In genomic region chr17:9032362-9033044, GRCm38 (mm10) we compare ENCODE assay signal across 9 mouse cellular contexts. TPM values are rescaled to one million over a fixed set of nuclear protein-coding genes. Genes with fewer than 3 reads are reported as not detected.
DNase-seq lines count a peak whose midpoint lies in the region; ATAC-seq lines count a peak whose summit lies in the region.
"Had no signal": no experiment of that assay in that cellular context is flagged by ENCODE, and none has a peak within 500 bp of the region (broad histone marks: within the 10 kb centered on the region; RNA-seq: fewer than 3 reads in every experiment).

No protein-coding gene starts in this region.

- ATAC-seq in heart, embryonic 11.5 days (replicated peaks; ENCODE audit: insufficient number of reproducible peaks, low FRiP score, low TSS enrichment): no peak
- no peak for ATAC-seq in heart, embryonic 14.5 days (ENCODE audit: insufficient number of reproducible peaks, insufficient read depth, low FRiP score, low read depth)
- ATAC-seq in midbrain, embryonic 13.5 days: peak; percentile 62; the same call in 1 of the 2 replicates
- ATAC-seq in inflammation-experienced regulatory T-cells, adult 6 months: no peak
- ATAC-seq in activated CD4-positive, CD25-positive, alpha-beta regulatory T cell, adult 4 months: no peak
- no peak for ATAC-seq in erythroblast, adult 5-6 weeks (replicated peaks; ENCODE audit: low FRiP score, poor library complexity, severe bottlenecking)

- no peaks in the 10 kb centered on the region for H3K4me1 ChIP-seq in heart, embryonic 11.5 days (ENCODE audit: control insufficient read depth, insufficient read depth, low read length)
- peaks cover 2 to 13% of the 10 kb centered on the region in 2 experiments for H3K4me1 ChIP-seq in heart, embryonic 14.5 days (ENCODE audit: control insufficient read depth in 2 of 2, insufficient read depth in 2 of 2, low read length in 2 of 2)
- H3K4me1 ChIP-seq in midbrain, embryonic 13.5 days (replicated peaks): peaks cover 22% of the 10 kb centered on the region
- H3K4me1 ChIP-seq: liver, embryonic 13.5 days had no signal

- no peaks in the 10 kb centered on the region for H3K27me3 ChIP-seq in heart, embryonic 11.5 days (ENCODE audit: control insufficient read depth, insufficient read depth, low read length)
- H3K27me3 ChIP-seq in heart, embryonic 14.5 days (ENCODE audit: control insufficient read depth, insufficient read depth, low read length): peaks cover 5% of the 10 kb centered on the region; the same call in 1 of the 2 replicates
- 0 out of 2 replicates have a peak, but pooled peaks cover 3% of the 10 kb centered on the region for H3K27me3 ChIP-seq in midbrain, embryonic 13.5 days
- H3K27me3 ChIP-seq: liver, embryonic 13.5 days had no signal

- WGBS in heart, embryonic 11.5 days (ENCODE audit: insufficient replicate concordance): 74% methylated on average over 6 of the region's 6 CpGs
- WGBS in heart, embryonic 14.5 days: 72% methylated on average over 6 of the region's 6 CpGs
- 48% methylated on average over 6 of the region's 6 CpGs for WGBS in midbrain, embryonic 13.5 days

- H3K9ac ChIP-seq in heart, embryonic 11.5 days (ENCODE audit: low read depth, low read length): no peak overlapping the region
- H3K9ac ChIP-seq in heart, embryonic 14.5 days (ENCODE audit: low read length): no peak overlapping the region
- H3K9ac ChIP-seq in midbrain, embryonic 13.5 days (replicated peaks): no peak overlapping the region
- H3K9ac ChIP-seq: liver, embryonic 13.5 days had no signal

- DNase-seq in heart, adult 8-10 months (ENCODE audit: low spot score): peak; percentile 45
- DNase-seq in cerebellum, adult 11-12 months: peak; percentile 71

- H3K36me3 ChIP-seq in heart, embryonic 11.5 days (ENCODE audit: control insufficient read depth, insufficient read depth, low read length): no peaks in the 10 kb centered on the region
- no peaks in the 10 kb centered on the region for H3K36me3 ChIP-seq in heart, embryonic 14.5 days (ENCODE audit: control insufficient read depth, insufficient read depth, low read length)
- H3K36me3 ChIP-seq in midbrain, embryonic 13.5 days: no peaks in the 10 kb centered on the region
- H3K36me3 ChIP-seq: liver, embryonic 13.5 days had no signal

- no peak overlapping the region for H3K4me2 ChIP-seq in heart, embryonic 11.5 days
- peak overlapping the region; percentile 61; the same call in 1 of the 2 replicates for H3K4me2 ChIP-seq in heart, embryonic 14.5 days (ENCODE audit: low read length)
- H3K4me2 ChIP-seq in midbrain, embryonic 13.5 days (replicated peaks): no peak overlapping the region

- no peak overlapping the region for H3K4me3 ChIP-seq in heart, embryonic 11.5 days (ENCODE audit: low read depth, low read length)
- H3K4me3 ChIP-seq in heart, embryonic 14.5 days (ENCODE audit: control insufficient read depth in 1 of 2, insufficient read depth in 1 of 2, low read depth in 1 of 2, low read length in 2 of 2): no peak overlapping the region
- H3K4me3 ChIP-seq in midbrain, embryonic 13.5 days (replicated peaks): no peak overlapping the region
- H3K4me3 ChIP-seq: liver, embryonic 13.5 days had no signal

- no peaks in the 10 kb centered on the region for H3K9me3 ChIP-seq in heart, embryonic 11.5 days (replicated peaks; ENCODE audit: control insufficient read depth, low read length)
- no peaks in the 10 kb centered on the region for H3K9me3 ChIP-seq in heart, embryonic 14.5 days (ENCODE audit: control insufficient read depth, low read length)
- H3K9me3 ChIP-seq in midbrain, embryonic 13.5 days: no peaks in the 10 kb centered on the region
- H3K9me3 ChIP-seq: liver, embryonic 13.5 days had no signal

- H3K27ac ChIP-seq in heart, embryonic 11.5 days (ENCODE audit: low read depth, low read length): no peak overlapping the region
- no peak overlapping the region for H3K27ac ChIP-seq in heart, embryonic 14.5 days (replicated peaks in 1 of 2; ENCODE audit: control insufficient read depth in 1 of 2, insufficient read depth in 1 of 2, low read depth in 2 of 2, low read length in 2 of 2)
- H3K27ac ChIP-seq in midbrain, embryonic 13.5 days: peak overlapping the region; percentile 16; the same call in 1 of the 2 replicates
- H3K27ac ChIP-seq: liver, embryonic 13.5 days had no signal

RNA-seq across cellular contexts. Expression of gene 1700010I14Rik, which starts 44.4 kb away (rescaled TPM):
- total RNA-seq in heart, adult 8-10 months (2022): under 1 TPM in 2 of 4 experiments, not detected in 2; 0.16 to 0.40 TPM
- 0.41 and 0.73 TPM in 2 replicates for polyA plus RNA-seq in heart, embryonic 11.5 days (2014; fragmentation: Nextera tagmentation; extraction: Ambion mirVana)
- 0.32 and 0.46 TPM in 2 replicates for polyA plus RNA-seq in heart, embryonic 14.5 days (2014; fragmentation: Nextera tagmentation; extraction: Ambion mirVana)
- polyA plus RNA-seq in midbrain, embryonic 13.5 days (2015; fragmentation: Nextera tagmentation; extraction: Ambion mirVana): 2.7 and 3.1 TPM in 2 replicates
- 1 to 10 TPM; 3.1 to 5.6 (median 3.9) TPM for polyA plus RNA-seq in inflammation-experienced regulatory T-cells, adult 6 months (2017; shearing (Covaris generic))
- polyA plus RNA-seq in activated CD4-positive, CD25-positive, alpha-beta regulatory T cell, adult 4 months (2017; shearing (Covaris generic)): 1 to 10 TPM; 5.5 to 6.5 TPM
- total RNA-seq in erythroblast, adult 5-6 weeks (2015; ENCODE audit: low replicate concordance): 2.3 TPM in 1 of 2 replicates, not detected in the other
- 0.43 and 0.56 TPM in 2 replicates for total RNA-seq in erythroblast, adult 5-6 weeks (2017; ENCODE audit: low replicate concordance)
